9 mouse cellular contexts compared by ENCODE assay signal in the genomic region with DNA sequence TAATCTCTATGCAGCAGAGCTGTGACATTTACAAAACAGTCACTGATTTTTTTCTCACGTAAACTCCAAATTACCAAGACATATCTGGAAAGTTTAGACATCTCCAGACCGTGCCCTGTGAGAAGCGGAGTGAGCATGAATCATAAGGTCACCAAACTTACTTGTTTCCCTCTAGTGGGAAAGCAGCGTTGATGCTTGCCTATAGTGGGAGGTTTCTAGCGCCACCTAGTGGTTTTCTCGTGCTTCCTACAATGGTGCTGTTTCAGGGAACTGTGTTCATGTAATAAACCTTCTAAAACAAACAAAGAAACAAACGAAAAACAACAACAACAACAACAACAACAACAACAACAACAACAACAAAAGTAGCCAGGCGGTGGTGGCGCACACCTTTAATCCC. TPM values are rescaled to one million over a fixed set of nuclear protein-coding genes. Genes with fewer than 3 reads are reported as not detected.
DNase-seq lines count a peak whose midpoint lies in the region; ATAC-seq and TF ChIP-seq lines count a peak whose summit lies in the region.
"Had no signal": no experiment of that assay in that cellular context is flagged by ENCODE, and none has a peak within 500 bp of the region (broad histone marks: within the 10 kb centered on the region; RNA-seq: fewer than 3 reads in every experiment).

No protein-coding gene starts in this region.

- DNase-seq in adrenal gland, adult 2 months: peak; percentile 70
- DNase-seq in embryo, embryonic 9.5 days (ENCODE audit: extremely low spot score): peak; percentile 72
- peak; percentile 84 for DNase-seq in heart, embryonic 10.5 days (ENCODE audit: low spot score)
- DNase-seq in kidney, postnatal 10 days: peak; percentile 74
- DNase-seq in liver, embryonic 13.5 days: peak; percentile 28
- peak; percentile 44 for DNase-seq in thymus, adult 2 months

- no peak overlapping the region for H3K27ac ChIP-seq in heart, embryonic 10.5 days
- H3K27ac ChIP-seq in liver, embryonic 13.5 days: no peak overlapping the region
- H3K27ac ChIP-seq in neural tube, embryonic 13.5 days (replicated peaks): no peak overlapping the region
- H3K27ac ChIP-seq in thymus, adult 2 months (ENCODE audit: control insufficient read depth, insufficient read depth, low read length): no peak overlapping the region

- H3K27me3 ChIP-seq in C2C12 (ENCODE audit: control insufficient read depth, insufficient read depth, insufficient read length): no peaks in the 10 kb centered on the region
- no peaks in the 10 kb centered on the region for H3K27me3 ChIP-seq in heart, embryonic 10.5 days (ENCODE audit: insufficient read depth, poor library complexity, severe bottlenecking)
- no peaks in the 10 kb centered on the region for H3K27me3 ChIP-seq in liver, embryonic 13.5 days
- no peaks in the 10 kb centered on the region for H3K27me3 ChIP-seq in neural tube, embryonic 13.5 days
- no peaks in the 10 kb centered on the region for H3K27me3 ChIP-seq in thymus, adult 2 months (ENCODE audit: control insufficient read depth, insufficient read depth, low read length)

- no peaks in the 10 kb centered on the region for H3K79me2 ChIP-seq in C2C12 (ENCODE audit: control insufficient read depth, insufficient read depth)

- ATAC-seq in liver, embryonic 13.5 days (ENCODE audit: low read depth): peak; percentile 45; the same call in 1 of the 2 replicates
- ATAC-seq in neural tube, embryonic 13.5 days (ENCODE audit: low read depth): peak; percentile 75; the same call in 1 of the 2 replicates

- WGBS in heart, embryonic 10.5 days: 12% methylated on average over 9 of the region's 9 CpGs
- 6% methylated on average over 9 of the region's 9 CpGs for WGBS in liver, embryonic 13.5 days (ENCODE audit: insufficient replicate concordance)
- WGBS in neural tube, embryonic 13.5 days: 14% methylated on average over 9 of the region's 9 CpGs
- WGBS in thymus, adult 2 months: 17% methylated on average over 9 of the region's 9 CpGs

- no peaks in the 10 kb centered on the region for H3K4me1 ChIP-seq in heart, embryonic 10.5 days
- H3K4me1 ChIP-seq in liver, embryonic 13.5 days (replicated peaks): no peaks in the 10 kb centered on the region
- no peaks in the 10 kb centered on the region for H3K4me1 ChIP-seq in neural tube, embryonic 13.5 days (replicated peaks)
- H3K4me1 ChIP-seq in thymus, adult 2 months (replicated peaks; ENCODE audit: control insufficient read depth, insufficient read depth, low read length): no peaks in the 10 kb centered on the region

- H3K4me3 ChIP-seq in C2C12 (ENCODE audit: insufficient read depth, poor library complexity, severe bottlenecking): no peak overlapping the region
- H3K4me3 ChIP-seq in heart, embryonic 10.5 days: no peak overlapping the region
- no peak overlapping the region for H3K4me3 ChIP-seq in liver, embryonic 13.5 days (replicated peaks)
- no peak overlapping the region for H3K4me3 ChIP-seq in neural tube, embryonic 13.5 days
- H3K4me3 ChIP-seq in thymus, adult 2 months (ENCODE audit: control insufficient read depth, insufficient read depth, low read length): no peak overlapping the region

- H3K9ac ChIP-seq in liver, embryonic 13.5 days: no peak overlapping the region
- no peak overlapping the region for H3K9ac ChIP-seq in neural tube, embryonic 13.5 days

- H3K4me2 ChIP-seq in liver, embryonic 13.5 days: no peak overlapping the region
- no peak overlapping the region for H3K4me2 ChIP-seq in neural tube, embryonic 13.5 days

- no peaks in the 10 kb centered on the region for H3K79me3 ChIP-seq in C2C12 (ENCODE audit: low read depth)

- H3ac ChIP-seq in C2C12 (ENCODE audit: control insufficient read depth, insufficient read length, low read depth): no peak overlapping the region

- 0 out of 2 replicates have a peak, but pooled peaks cover 3% of the 10 kb centered on the region for H3K9me3 ChIP-seq in heart, embryonic 10.5 days
- no peaks in the 10 kb centered on the region for H3K9me3 ChIP-seq in liver, embryonic 13.5 days (replicated peaks)
- H3K9me3 ChIP-seq in neural tube, embryonic 13.5 days: no peaks in the 10 kb centered on the region

- no peaks in the 10 kb centered on the region for H3K36me3 ChIP-seq in C2C12 (ENCODE audit: control insufficient read depth, insufficient read depth)
- no peaks in the 10 kb centered on the region for H3K36me3 ChIP-seq in heart, embryonic 10.5 days
- H3K36me3 ChIP-seq in liver, embryonic 13.5 days: no peaks in the 10 kb centered on the region
- no peaks in the 10 kb centered on the region for H3K36me3 ChIP-seq in neural tube, embryonic 13.5 days
- no peaks in the 10 kb centered on the region for H3K36me3 ChIP-seq in thymus, adult 2 months (ENCODE audit: control insufficient read depth, insufficient read depth, low read length)

- TF ChIP-seq CTCF in C2C12 (IDR thresholded peaks at IDR 0.05; ENCODE audit: control insufficient read depth, insufficient read depth, insufficient read length): peak; percentile 78
- no peak for TF ChIP-seq CTCF in thymus, adult 2 months (IDR thresholded peaks at IDR 0.05; ENCODE audit: borderline replicate concordance, control insufficient read depth, extremely low read depth, insufficient read depth, low read length, poor library complexity)

- no peak for TF ChIP-seq POLR2A in thymus, adult 2 months (IDR thresholded peaks at IDR 0.05; ENCODE audit: control insufficient read depth, extremely low read depth, insufficient read depth, low read length, poor library complexity)

TF ChIP-seq in C2C12, 6 proteins besides CTCF, POLR2A, EP300 and RAD21:
- TF ChIP-seq MAX (IDR thresholded peaks at IDR 0.05): no peak
- TF ChIP-seq MYOD1 (IDR thresholded peaks at IDR 0.05; ENCODE audit: control insufficient read depth, insufficient read length, low read depth): no peak
- no peak for TF ChIP-seq FOSL1 (IDR thresholded peaks at IDR 0.05; ENCODE audit: insufficient read depth, low read length, poor library complexity, severe bottlenecking)
- TF ChIP-seq USF1 (IDR thresholded peaks at IDR 0.05; ENCODE audit: low read depth): no peak
- no peak for TF ChIP-seq MYOG (IDR thresholded peaks at IDR 0.05; ENCODE audit: control insufficient read depth, extremely low read depth, insufficient read length)
- TF ChIP-seq CEBPB (IDR thresholded peaks at IDR 0.05; ENCODE audit: low read depth): no peak

RNA-seq across cellular contexts. Expression of gene Akr1cl, which starts 22.4 kb away (rescaled TPM):
- not detected for polyA plus RNA-seq in C2C12 (2012; fragmentation: generic; extraction: Trizol)
- 100 to 1,000 TPM; 844 to 986 TPM for total RNA-seq in adrenal gland, adult 2 months (2021)
- polyA plus RNA-seq in adrenal gland, adult 2 months (2012; rRNA removed): 169 and 242 TPM in 2 replicates
- 0.78 and 0.94 TPM in 2 replicates for polyA plus RNA-seq in heart, embryonic 10.5 days (2016; fragmentation: Nextera tagmentation; extraction: Ambion mirVana)
- polyA plus RNA-seq in liver, embryonic 13.5 days (2015; fragmentation: Nextera tagmentation; extraction: Ambion mirVana): not detected in 2 replicates
- polyA plus RNA-seq in neural tube, embryonic 13.5 days (2015; fragmentation: Nextera tagmentation; extraction: Ambion mirVana): 0.21 TPM in 1 of 2 replicates, not detected in the other
- 0.15 and 0.20 TPM in 2 replicates for polyA plus RNA-seq in thymus, adult 2 months (2012; rRNA removed)
- total RNA-seq: gastrocnemius, postnatal 36 days had no signal

RNA-seq across cellular contexts. Expression of gene Cryge, which starts 40.8 kb away (rescaled TPM):
- polyA plus RNA-seq in C2C12 (2012; fragmentation: generic; extraction: Trizol): not detected
- total RNA-seq in adrenal gland, adult 2 months (2021): not detected
- 0.65 TPM in 1 of 2 replicates, not detected in the other for polyA plus RNA-seq in adrenal gland, adult 2 months (2012; rRNA removed)
- not detected in 2 replicates for polyA plus RNA-seq in heart, embryonic 10.5 days (2016; fragmentation: Nextera tagmentation; extraction: Ambion mirVana)
- not detected in 2 replicates for polyA plus RNA-seq in liver, embryonic 13.5 days (2015; fragmentation: Nextera tagmentation; extraction: Ambion mirVana)
- polyA plus RNA-seq in neural tube, embryonic 13.5 days (2015; fragmentation: Nextera tagmentation; extraction: Ambion mirVana): not detected in 2 replicates
- not detected in 2 replicates for polyA plus RNA-seq in thymus, adult 2 months (2012; rRNA removed)
- total RNA-seq: gastrocnemius, postnatal 36 days had no signal

RNA-seq across cellular contexts. Expression of gene Crygd, which starts 53.1 kb away (rescaled TPM):
- not detected for polyA plus RNA-seq in C2C12 (2012; fragmentation: generic; extraction: Trizol)
- not detected for total RNA-seq in adrenal gland, adult 2 months (2021)
- polyA plus RNA-seq in adrenal gland, adult 2 months (2012; rRNA removed): 1.3 TPM in 1 of 2 replicates, not detected in the other
- polyA plus RNA-seq in heart, embryonic 10.5 days (2016; fragmentation: Nextera tagmentation; extraction: Ambion mirVana): not detected in 2 replicates
- not detected in 2 replicates for polyA plus RNA-seq in liver, embryonic 13.5 days (2015; fragmentation: Nextera tagmentation; extraction: Ambion mirVana)
- not detected in 2 replicates for polyA plus RNA-seq in neural tube, embryonic 13.5 days (2015; fragmentation: Nextera tagmentation; extraction: Ambion mirVana)
- polyA plus RNA-seq in thymus, adult 2 months (2012; rRNA removed): not detected in 2 replicates
- total RNA-seq: gastrocnemius, postnatal 36 days had no signal

RNA-seq across cellular contexts. Expression of gene Plekhm3, which starts 53.5 kb away (rescaled TPM):
- polyA plus RNA-seq in C2C12 (2012; fragmentation: generic; extraction: Trizol): 2.3 TPM
- 10 to 100 TPM; 12.7 to 21.4 TPM for total RNA-seq in adrenal gland, adult 2 months (2021)
- polyA plus RNA-seq in adrenal gland, adult 2 months (2012; rRNA removed): 3.8 and 3.9 TPM in 2 replicates
- 9.3 TPM in 2 replicates for polyA plus RNA-seq in heart, embryonic 10.5 days (2016; fragmentation: Nextera tagmentation; extraction: Ambion mirVana)
- polyA plus RNA-seq in liver, embryonic 13.5 days (2015; fragmentation: Nextera tagmentation; extraction: Ambion mirVana): 2.0 and 2.1 TPM in 2 replicates
- polyA plus RNA-seq in neural tube, embryonic 13.5 days (2015; fragmentation: Nextera tagmentation; extraction: Ambion mirVana): 9.8 and 13.7 TPM in 2 replicates
- 4.4 and 4.8 TPM in 2 replicates for polyA plus RNA-seq in thymus, adult 2 months (2012; rRNA removed)

Comparison
In these comparisons a context has a peak if more than half of its experiments do, and no peak if none do; other contexts are left out.
1. DNase-seq: peak in every context shown above with its lines; median percentile 84 in heart, embryonic 10.5 days; 74 in kidney, postnatal 10 days; 72 in embryo, embryonic 9.5 days; 70 in adrenal gland, adult 2 months; 44 in thymus, adult 2 months; 28 in liver, embryonic 13.5 days.
2. RNA of gene Akr1cl, which starts 22.4 kb away (polyA plus RNA-seq): 169 to 242 TPM in adrenal gland, adult 2 months; 0.78 to 0.94 TPM in heart, embryonic 10.5 days, 0.21 TPM in neural tube, embryonic 13.5 days, 0.15 to 0.20 TPM in thymus, adult 2 months, not detected in C2C12 (single experiment) and not detected in liver, embryonic 13.5 days; every median in the first group is over 10 times any median in the second.